Mouse (Mus musculus): ENCODE data around the gene Suv39h2. TPM values are rescaled to one million over a fixed set of nuclear protein-coding genes. Genes with fewer than 3 reads are reported as not detected.
A peak's percentile ranks its signal among the peaks of the same experiment; 100 is the strongest.

Suv39h2 gene
- 10.0 and 11.1 TPM in 2 replicates for polyA plus RNA-seq (2014; fragmentation: Nextera tagmentation; extraction: Ambion mirVana)

GRCm38 (mm10) chr2:3474861-3475283 lies at the start of gene Suv39h2:
TSS of gene Suv39h2 (minus strand) at chr2:3475031.
- Histone ChIP-seq H3K27ac (peak within 1 kb of the TSS; percentile 87), H3K27me3 (ENCODE audit: control insufficient read depth, insufficient read depth, low read length) (no peaks in the 10 kb centered on the region), H3K9me3 (ENCODE audit: control insufficient read depth, low read length) (no peaks in the 10 kb centered on the region), H3K4me2 (replicated peaks) (peak within 1 kb of the TSS; percentile 79), H3K4me1 (replicated peaks; ENCODE audit: control insufficient read depth, insufficient read depth, low read length) (peaks cover 11% of the 10 kb centered on the region), H3K9ac (peak within 1 kb of the TSS; percentile 79), H3K36me3 (replicated peaks; ENCODE audit: control insufficient read depth, insufficient read depth) (0 out of 2 replicates have a peak, but pooled peaks cover 6% of the 10 kb centered on the region), H3K4me3 (replicated peaks; ENCODE audit: low read length) (peak within 1 kb of the TSS; percentile 88)
- DNase-seq (ENCODE audit: low spot score) (peak; percentile 98), ATAC-seq (ENCODE audit: low FRiP score) (peak; percentile 96)
- under 1% methylated on average over 41 of the region's 42 CpGs for WGBS

- DNase-seq (ENCODE audit: low spot score) = no peak
- 92% methylated on average over 4 of the region's 4 CpGs for WGBS
- H3K9ac ChIP-seq = no peak overlapping the region
- ATAC-seq (ENCODE audit: low FRiP score) = no peak
- H3K27ac ChIP-seq = no peak overlapping the region
- no peaks in the 10 kb centered on the region for H3K9me3 ChIP-seq (ENCODE audit: control insufficient read depth, low read length)
- no peaks in the 10 kb centered on the region for H3K36me3 ChIP-seq (replicated peaks; ENCODE audit: control insufficient read depth, insufficient read depth)
- H3K27me3 ChIP-seq (ENCODE audit: control insufficient read depth, insufficient read depth, low read length) = no peaks in the 10 kb centered on the region
- H3K4me3 ChIP-seq (replicated peaks; ENCODE audit: low read length) = no peak overlapping the region
- no peak overlapping the region for H3K4me2 ChIP-seq (replicated peaks)
- no peaks in the 10 kb centered on the region for H3K4me1 ChIP-seq (replicated peaks; ENCODE audit: control insufficient read depth, insufficient read depth, low read length)
Observed at GRCm38 (mm10) chr2:3522558-3522957, 47.7 kb upstream of the Suv39h2 start.

- under 1% methylated on average over 60 of the region's 60 CpGs for WGBS
- peak; percentile 100 for ATAC-seq (ENCODE audit: low FRiP score)
Observed at GRCm38 (mm10) chr2:3512552-3513454, 38.0 kb upstream of the Suv39h2 start, which contains the start of the genes Gm45902, Hspa14 and Cdnf. TSS of gene Gm45902 (minus strand) at chr2:3512790. TSS of gene Hspa14 (minus strand) at chr2:3512814. TSS of gene Cdnf (plus strand) at chr2:3513030.

GRCm38 (mm10) chr2:3512076-3512475 lies 37.2 kb upstream of the Suv39h2 start:
- Histone ChIP-seq H3K4me3 (replicated peaks; ENCODE audit: low read length) (peak overlapping the region; percentile 80), H3K4me2 (replicated peaks) (peak overlapping the region; percentile 76), H3K4me1 (replicated peaks; ENCODE audit: control insufficient read depth, insufficient read depth, low read length) (peaks cover 15% of the 10 kb centered on the region), H3K27ac (peak overlapping the region; percentile 84), H3K9me3 (ENCODE audit: control insufficient read depth, low read length) (no peaks in the 10 kb centered on the region), H3K9ac (peak overlapping the region; percentile 90), H3K36me3 (replicated peaks; ENCODE audit: control insufficient read depth, insufficient read depth) (peaks cover 34% of the 10 kb centered on the region), H3K27me3 (ENCODE audit: control insufficient read depth, insufficient read depth, low read length) (no peaks in the 10 kb centered on the region)
- DNase-seq (ENCODE audit: low spot score) (peak; percentile 36), ATAC-seq (ENCODE audit: low FRiP score) (no peak)
- WGBS = 0% methylated on average over 15 of the region's 15 CpGs

More at GRCm38 (mm10) chr2:3512552-3513454, 38.0 kb upstream of the Suv39h2 start, which contains the start of the genes Gm45902, Hspa14 and Cdnf:
- Histone ChIP-seq H3K9me3 (ENCODE audit: control insufficient read depth, low read length) (no peaks in the 10 kb centered on the region), H3K27ac (peak within 1 kb of the TSS; percentile 86), H3K4me3 (replicated peaks; ENCODE audit: low read length) (peak within 1 kb of the TSS; percentile 80), H3K4me2 (replicated peaks) (peak within 1 kb of the TSS; percentile 76), H3K9ac (peak within 1 kb of the TSS; percentile 90), H3K4me1 (replicated peaks; ENCODE audit: control insufficient read depth, insufficient read depth, low read length) (peaks cover 15% of the 10 kb centered on the region), H3K36me3 (replicated peaks; ENCODE audit: control insufficient read depth, insufficient read depth) (peaks cover 29% of the 10 kb centered on the region), H3K27me3 (ENCODE audit: control insufficient read depth, insufficient read depth, low read length) (no peaks in the 10 kb centered on the region)
- DNase-seq (ENCODE audit: low spot score) = peak; percentile 96

GRCm38 (mm10) chr2:3500886-3501285 lies 26.1 kb upstream of the Suv39h2 start:
- Histone ChIP-seq H3K9me3 (ENCODE audit: control insufficient read depth, low read length) (no peaks in the 10 kb centered on the region), H3K4me1 (replicated peaks; ENCODE audit: control insufficient read depth, insufficient read depth, low read length) (no peaks in the 10 kb centered on the region), H3K27me3 (ENCODE audit: control insufficient read depth, insufficient read depth, low read length) (no peaks in the 10 kb centered on the region), H3K27ac (no peak overlapping the region), H3K4me3 (replicated peaks; ENCODE audit: low read length) (no peak overlapping the region), H3K36me3 (replicated peaks; ENCODE audit: control insufficient read depth, insufficient read depth) (peaks cover 65% of the 10 kb centered on the region), H3K4me2 (replicated peaks) (no peak overlapping the region), H3K9ac (no peak overlapping the region)
- ATAC-seq (ENCODE audit: low FRiP score) (no peak), DNase-seq (ENCODE audit: low spot score) (no peak)
- 96% methylated on average over 5 of the region's 5 CpGs for WGBS

- Histone ChIP-seq H3K4me3 (replicated peaks; ENCODE audit: low read length) (no peak overlapping the region), H3K4me1 (replicated peaks; ENCODE audit: control insufficient read depth, insufficient read depth, low read length) (no peaks in the 10 kb centered on the region), H3K9me3 (ENCODE audit: control insufficient read depth, low read length) (no peaks in the 10 kb centered on the region), H3K36me3 (replicated peaks; ENCODE audit: control insufficient read depth, insufficient read depth) (peaks cover 67% of the 10 kb centered on the region), H3K27ac (no peak overlapping the region), H3K27me3 (ENCODE audit: control insufficient read depth, insufficient read depth, low read length) (no peaks in the 10 kb centered on the region), H3K9ac (no peak overlapping the region), H3K4me2 (replicated peaks) (no peak overlapping the region)
- ATAC-seq (ENCODE audit: low FRiP score) (no peak), DNase-seq (ENCODE audit: low spot score) (no peak)
- 97% methylated on average over 6 of the region's 6 CpGs for WGBS
Observed at GRCm38 (mm10) chr2:3499543-3499942, 24.7 kb upstream of the Suv39h2 start.

- Histone ChIP-seq H3K36me3 (replicated peaks; ENCODE audit: control insufficient read depth, insufficient read depth) (peaks cover 83% of the 10 kb centered on the region), H3K27me3 (ENCODE audit: control insufficient read depth, insufficient read depth, low read length) (no peaks in the 10 kb centered on the region), H3K27ac (no peak overlapping the region), H3K4me1 (replicated peaks; ENCODE audit: control insufficient read depth, insufficient read depth, low read length) (no peaks in the 10 kb centered on the region), H3K4me2 (replicated peaks) (no peak overlapping the region), H3K9ac (no peak overlapping the region), H3K4me3 (replicated peaks; ENCODE audit: low read length) (no peak overlapping the region), H3K9me3 (ENCODE audit: control insufficient read depth, low read length) (no peaks in the 10 kb centered on the region)
- DNase-seq (ENCODE audit: low spot score) (no peak), ATAC-seq (ENCODE audit: low FRiP score) (no peak)
- 93% methylated on average over 3 of the region's 3 CpGs for WGBS
Observed at GRCm38 (mm10) chr2:3493833-3494409, 19.1 kb upstream of the Suv39h2 start.

GRCm38 (mm10) chr2:3489816-3490215 lies 15.0 kb upstream of the Suv39h2 start:
- DNase-seq (ENCODE audit: low spot score) (no peak), ATAC-seq (ENCODE audit: low FRiP score) (no peak)
- no peaks in the 10 kb centered on the region for H3K4me1 ChIP-seq (replicated peaks; ENCODE audit: control insufficient read depth, insufficient read depth, low read length)
- H3K9me3 ChIP-seq (ENCODE audit: control insufficient read depth, low read length) = no peaks in the 10 kb centered on the region
- H3K36me3 ChIP-seq (replicated peaks; ENCODE audit: control insufficient read depth, insufficient read depth) = peaks cover 53% of the 10 kb centered on the region
- 80% methylated on average over 3 of the region's 3 CpGs for WGBS
- H3K4me3 ChIP-seq (replicated peaks; ENCODE audit: low read length) = no peak overlapping the region
- no peak overlapping the region for H3K27ac ChIP-seq
- H3K4me2 ChIP-seq (replicated peaks) = no peak overlapping the region
- H3K27me3 ChIP-seq (ENCODE audit: control insufficient read depth, insufficient read depth, low read length) = no peaks in the 10 kb centered on the region
- no peak overlapping the region for H3K9ac ChIP-seq

GRCm38 (mm10) chr2:3480239-3480638 lies 5.4 kb upstream of the Suv39h2 start:
- Histone ChIP-seq H3K27me3 (ENCODE audit: control insufficient read depth, insufficient read depth, low read length) (no peaks in the 10 kb centered on the region), H3K27ac (no peak overlapping the region), H3K4me3 (replicated peaks; ENCODE audit: low read length) (no peak overlapping the region), H3K4me2 (replicated peaks) (no peak overlapping the region), H3K9ac (no peak overlapping the region), H3K4me1 (replicated peaks; ENCODE audit: control insufficient read depth, insufficient read depth, low read length) (no peaks in the 10 kb centered on the region), H3K9me3 (ENCODE audit: control insufficient read depth, low read length) (no peaks in the 10 kb centered on the region), H3K36me3 (replicated peaks; ENCODE audit: control insufficient read depth, insufficient read depth) (no peaks in the 10 kb centered on the region)
- ATAC-seq (ENCODE audit: low FRiP score) (no peak), DNase-seq (ENCODE audit: low spot score) (no peak)
- WGBS = 87% methylated on average over 3 of the region's 3 CpGs

Data from hindbrain, embryonic 14.5 days (tissue).